Mouse (Mus musculus): ENCODE data around the gene Fez1. TPM values are rescaled to one million over a fixed set of nuclear protein-coding genes. Genes with fewer than 3 reads are reported as not detected.

The Fez1 gene
- polyA plus RNA-seq, 1 experiment: 330 TPM

DNA sequence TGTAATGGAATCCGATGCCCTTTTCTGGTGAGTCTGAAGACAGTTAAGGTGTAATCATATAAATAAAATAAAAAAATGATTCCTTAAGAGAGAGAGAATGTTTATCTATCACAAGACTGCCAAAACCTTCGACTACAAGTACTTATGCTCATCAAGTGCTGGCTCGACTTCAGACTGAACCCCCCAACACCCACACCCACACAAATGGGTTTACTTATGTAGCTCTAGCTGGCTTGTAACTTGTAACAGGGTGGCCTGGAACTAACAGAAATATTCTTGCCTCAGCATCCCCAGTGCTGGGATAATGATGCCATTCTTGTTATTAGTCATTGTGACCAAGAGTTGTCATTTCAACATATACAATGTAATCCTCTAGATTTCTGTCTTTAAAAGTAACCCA lies 17.7 kb upstream of the Fez1 start:
- no peaks in the 10 kb centered on the region for H3K4me1 ChIP-seq (ENCODE audit: control insufficient read depth, insufficient read depth, low read length)

DNA sequence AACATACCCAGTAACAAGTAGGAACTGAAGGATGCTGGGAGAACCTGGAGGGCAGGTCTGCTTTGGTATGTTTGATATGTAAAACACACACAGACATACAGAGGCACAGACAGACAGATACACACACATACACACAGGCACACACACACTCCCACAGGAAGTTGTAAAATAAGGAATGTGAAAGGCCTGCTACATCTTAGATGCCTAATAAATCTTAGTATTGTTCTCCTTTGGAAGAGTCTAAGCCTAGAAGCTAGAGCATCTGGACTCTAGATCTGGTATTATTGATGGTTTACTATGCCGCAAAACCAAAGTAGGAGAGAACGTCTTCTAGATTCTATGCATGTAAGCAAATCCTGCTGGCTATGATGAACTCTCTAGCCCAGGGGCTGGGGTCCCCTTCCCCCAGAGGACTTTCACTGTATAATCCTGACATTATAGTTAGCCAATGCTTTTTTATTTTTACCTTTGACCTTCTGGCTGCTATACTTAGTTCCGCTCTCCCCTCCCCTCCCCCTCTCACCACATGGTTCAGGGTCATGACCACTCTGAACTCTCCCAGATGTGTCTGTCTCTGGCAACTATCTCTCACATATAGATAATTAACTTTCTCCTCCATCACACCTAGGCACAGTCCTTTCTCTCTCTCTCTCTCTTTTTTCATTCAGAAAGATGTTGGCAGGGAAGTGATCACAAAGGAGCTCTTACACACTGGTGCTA lies 16.2 kb upstream of the Fez1 start:
- no peak overlapping the region for H3K27ac ChIP-seq (ENCODE audit: insufficient read depth, low read length)
- no peak overlapping the region for H3K4me3 ChIP-seq (ENCODE audit: insufficient read depth, low read length)
- no peaks in the 10 kb centered on the region for H3K4me1 ChIP-seq (ENCODE audit: control insufficient read depth, insufficient read depth, low read length)
- no peak for TF ChIP-seq CTCF (IDR thresholded peaks at IDR 0.05; ENCODE audit: extremely low read depth, insufficient read depth, low read length)
- no peak for TF ChIP-seq POLR2A (IDR thresholded peaks at IDR 0.05; ENCODE audit: extremely low read depth, insufficient read depth, low read length)

More for the DNA sequence above, 17.7 kb upstream of the Fez1 start:
- Histone ChIP-seq H3K4me3 (ENCODE audit: insufficient read depth, low read length) (no peak overlapping the region), H3K27ac (ENCODE audit: insufficient read depth, low read length) (no peak overlapping the region)
- TF ChIP-seq POLR2A (IDR thresholded peaks at IDR 0.05; ENCODE audit: extremely low read depth, insufficient read depth, low read length) (no peak), CTCF (IDR thresholded peaks at IDR 0.05; ENCODE audit: extremely low read depth, insufficient read depth, low read length) (no peak)

DNA sequence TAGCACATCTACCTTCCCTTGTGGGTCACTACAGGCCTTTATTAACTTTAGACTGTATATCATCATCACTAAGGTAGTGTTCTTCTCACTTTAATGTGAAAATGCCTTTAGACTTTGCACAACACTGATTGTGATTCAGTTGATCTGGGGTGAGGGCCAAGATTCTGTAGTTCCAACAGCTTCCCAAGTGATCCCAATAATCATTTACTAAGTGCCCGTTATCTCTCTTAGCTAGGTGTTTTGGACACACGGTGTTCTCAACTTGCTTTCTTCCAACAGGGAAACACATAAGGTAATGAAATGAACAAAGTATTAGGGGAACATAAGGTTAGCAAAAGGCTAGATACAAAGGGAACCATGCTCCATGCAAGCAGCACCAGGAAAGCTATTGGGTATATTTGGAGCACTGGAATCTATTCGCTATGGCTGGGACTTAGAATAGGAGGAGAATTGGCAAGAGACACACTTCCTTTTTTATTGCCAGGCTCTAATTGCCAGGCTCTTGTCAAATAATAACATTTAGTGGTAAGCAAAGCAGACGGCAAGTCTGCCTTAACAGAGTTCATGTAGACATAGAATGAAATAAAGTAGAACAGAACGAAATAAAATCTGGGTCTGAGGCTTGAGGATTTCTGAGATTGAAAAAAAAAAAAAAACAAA lies 13.4 kb upstream of the Fez1 start:
- no peak overlapping the region for H3K4me3 ChIP-seq (ENCODE audit: insufficient read depth, low read length)
- no peak overlapping the region for H3K27ac ChIP-seq (ENCODE audit: insufficient read depth, low read length)
- TF ChIP-seq CTCF (IDR thresholded peaks at IDR 0.05; ENCODE audit: extremely low read depth, insufficient read depth, low read length) (no peak), POLR2A (IDR thresholded peaks at IDR 0.05; ENCODE audit: extremely low read depth, insufficient read depth, low read length) (no peak)
- H3K4me1 ChIP-seq (ENCODE audit: control insufficient read depth, insufficient read depth, low read length): no peaks in the 10 kb centered on the region

DNA sequence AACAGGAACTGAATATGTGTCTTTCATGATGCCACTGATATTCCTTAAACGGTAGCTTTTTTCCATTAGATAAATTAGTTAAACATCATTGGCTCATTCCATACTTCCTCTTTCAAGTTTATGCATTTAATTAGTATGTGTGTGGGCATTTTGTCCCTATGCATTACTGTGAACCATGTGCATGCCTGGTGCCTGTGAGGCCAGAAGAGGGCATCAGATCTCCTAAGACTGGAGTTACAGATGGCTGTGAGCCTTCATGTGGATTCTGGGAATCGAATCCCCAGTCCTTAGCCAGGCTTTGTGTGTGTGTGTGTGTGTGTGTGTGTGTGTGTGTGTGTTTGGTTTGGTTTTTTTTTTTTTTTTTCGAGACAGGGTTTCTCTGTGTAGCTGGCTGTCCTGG lies 7.2 kb upstream of the Fez1 start:
- H3K4me3 ChIP-seq (ENCODE audit: insufficient read depth, low read length): no peak overlapping the region
- TF ChIP-seq CTCF (IDR thresholded peaks at IDR 0.05; ENCODE audit: extremely low read depth, insufficient read depth, low read length) (0 out of 2 replicates have a peak, but pooled peaks have one; percentile 12), POLR2A (IDR thresholded peaks at IDR 0.05; ENCODE audit: extremely low read depth, insufficient read depth, low read length) (no peak)
- no peaks in the 10 kb centered on the region for H3K4me1 ChIP-seq (ENCODE audit: control insufficient read depth, insufficient read depth, low read length)
- H3K27ac ChIP-seq (ENCODE audit: insufficient read depth, low read length): no peak overlapping the region

DNA sequence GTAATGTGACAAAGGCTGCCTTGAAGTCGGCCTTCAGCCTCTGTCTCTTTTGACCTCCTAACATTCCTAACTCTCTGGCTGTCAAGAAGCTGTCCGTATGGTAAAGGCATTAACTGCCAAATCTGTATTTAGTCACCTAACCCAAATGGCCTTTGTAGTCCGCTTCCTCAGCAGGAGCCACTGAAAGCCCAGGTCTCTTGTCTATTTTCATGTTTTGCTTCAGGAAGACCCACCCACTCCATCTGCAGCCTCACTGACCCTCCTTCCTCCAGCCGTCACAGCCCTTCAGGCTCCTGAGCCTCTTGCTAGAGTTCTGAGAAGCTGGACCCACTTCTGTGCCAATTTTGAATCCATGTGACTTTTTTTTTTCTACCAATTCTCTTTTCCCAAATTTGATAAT lies 2.8 kb upstream of the Fez1 start:
- H3K4me1 ChIP-seq (ENCODE audit: control insufficient read depth, insufficient read depth, low read length): peaks cover 12% of the 10 kb centered on the region
- no peak for TF ChIP-seq POLR2A (IDR thresholded peaks at IDR 0.05; ENCODE audit: extremely low read depth, insufficient read depth, low read length)
- TF ChIP-seq CTCF (IDR thresholded peaks at IDR 0.05; ENCODE audit: extremely low read depth, insufficient read depth, low read length): no peak
- H3K4me3 ChIP-seq (ENCODE audit: insufficient read depth, low read length): no peak overlapping the region
- no peak overlapping the region for H3K27ac ChIP-seq (ENCODE audit: insufficient read depth, low read length)

DNA sequence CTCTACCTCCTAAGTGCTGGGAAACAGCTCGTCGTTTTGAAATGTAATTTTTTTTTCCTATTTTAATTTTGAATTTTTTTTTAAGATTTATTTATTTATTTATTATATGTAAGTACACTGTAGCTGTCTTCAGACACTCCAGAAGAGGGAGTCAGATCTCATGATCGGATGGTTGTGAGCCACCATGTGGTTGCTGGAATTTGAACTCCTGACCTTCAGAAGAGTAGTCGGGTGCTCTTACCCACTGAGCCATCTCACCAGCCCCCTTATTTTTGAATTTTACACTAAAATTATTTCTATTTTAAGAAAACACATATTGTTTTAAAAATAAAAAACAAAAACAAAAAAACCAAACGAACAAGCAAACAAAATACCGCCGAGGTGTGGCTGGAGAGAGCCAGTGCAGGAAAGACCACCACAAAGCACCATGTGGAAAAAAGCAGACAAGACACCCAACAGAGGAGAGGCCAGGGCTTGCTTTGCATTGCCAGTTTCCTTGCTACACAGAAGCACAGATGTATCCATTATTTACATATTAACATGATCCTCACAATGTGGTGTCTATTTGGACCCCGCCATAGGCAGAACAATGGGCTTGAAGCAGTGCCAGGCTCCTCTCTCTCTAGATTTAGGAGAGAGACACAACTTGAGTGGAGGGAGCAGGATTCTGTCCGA lies 558 bp upstream of the Fez1 start:
- H3K4me1 ChIP-seq (ENCODE audit: control insufficient read depth, insufficient read depth, low read length): peaks cover 12% of the 10 kb centered on the region
- 0 out of 2 replicates have a peak overlapping the region, but pooled peaks have one; percentile 63 for H3K27ac ChIP-seq (ENCODE audit: insufficient read depth, low read length)
- H3K4me3 ChIP-seq (ENCODE audit: insufficient read depth, low read length): no peak overlapping the region; the same call in 1 of the 2 replicates
- TF ChIP-seq CTCF (IDR thresholded peaks at IDR 0.05; ENCODE audit: extremely low read depth, insufficient read depth, low read length): no peak
- TF ChIP-seq POLR2A (IDR thresholded peaks at IDR 0.05; ENCODE audit: extremely low read depth, insufficient read depth, low read length): no peak

DNA sequence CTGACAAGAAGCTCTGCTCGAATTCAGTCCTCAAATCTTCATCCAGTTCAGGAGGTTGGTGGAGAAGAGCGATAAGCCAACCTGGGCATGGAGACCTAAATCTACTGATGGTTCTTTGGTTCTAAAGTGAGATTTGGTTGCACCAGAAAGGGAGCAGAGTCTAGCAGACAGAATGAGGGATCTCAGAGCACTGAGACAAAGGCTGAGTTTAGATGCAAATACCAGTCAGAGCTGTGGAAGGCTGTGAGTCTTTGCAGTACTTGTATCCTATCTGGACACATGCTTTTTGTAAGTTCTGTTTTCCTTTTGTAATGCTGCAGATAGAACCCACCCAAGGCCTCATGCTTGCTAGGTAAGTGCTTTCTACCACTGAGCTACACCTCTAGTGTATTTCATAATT lies 360 bp downstream of the Fez1 start:
- H3K4me3 ChIP-seq (ENCODE audit: insufficient read depth, low read length): no peak overlapping the region
- H3K27ac ChIP-seq (ENCODE audit: insufficient read depth, low read length): peak overlapping the region; percentile 88
- H3K4me1 ChIP-seq (ENCODE audit: control insufficient read depth, insufficient read depth, low read length): peaks cover 12% of the 10 kb centered on the region
- no peak for TF ChIP-seq POLR2A (IDR thresholded peaks at IDR 0.05; ENCODE audit: extremely low read depth, insufficient read depth, low read length)
- TF ChIP-seq CTCF (IDR thresholded peaks at IDR 0.05; ENCODE audit: extremely low read depth, insufficient read depth, low read length): no peak

DNA sequence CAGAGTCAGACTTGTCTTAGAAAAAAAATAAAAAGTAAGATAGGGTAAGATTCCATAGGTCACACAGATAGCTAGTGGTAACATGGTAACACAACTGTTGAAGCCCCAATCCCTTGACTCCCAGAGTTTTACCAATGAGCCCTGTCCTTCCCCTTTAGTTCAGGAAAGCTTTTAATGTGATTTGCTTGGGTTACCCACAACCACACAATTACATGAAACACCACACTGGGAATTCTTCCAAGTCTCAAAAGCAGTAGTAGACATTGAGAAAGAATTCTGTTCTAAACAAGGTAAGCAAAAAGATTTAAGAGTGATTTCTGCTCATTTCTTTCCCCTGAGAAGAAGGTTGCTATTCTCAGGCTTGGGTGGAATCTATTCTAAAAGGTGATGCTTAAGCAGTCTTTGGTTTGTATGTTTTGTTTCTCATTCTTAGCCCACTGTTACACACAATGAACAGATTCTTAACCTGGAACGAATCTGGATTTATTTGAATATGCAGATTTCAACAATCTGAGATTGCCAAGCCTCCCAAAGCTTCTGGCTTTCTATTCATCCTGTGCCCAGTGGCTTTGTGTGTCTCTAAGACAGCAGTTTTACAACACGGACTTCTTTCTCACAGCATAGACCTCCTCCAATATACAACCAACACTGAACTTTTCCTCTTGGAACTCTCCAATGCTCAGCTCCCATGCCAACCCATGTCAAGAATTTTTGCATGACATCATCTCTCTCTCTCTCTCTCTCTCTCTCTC lies 5.1 kb downstream of the Fez1 start:
- Histone ChIP-seq H3K4me1 (ENCODE audit: control insufficient read depth, insufficient read depth, low read length) (peaks cover 9% of the 10 kb centered on the region), H3K4me3 (ENCODE audit: insufficient read depth, low read length) (no peak overlapping the region), H3K27ac (ENCODE audit: insufficient read depth, low read length) (no peak overlapping the region)
- no peak for TF ChIP-seq CTCF (IDR thresholded peaks at IDR 0.05; ENCODE audit: extremely low read depth, insufficient read depth, low read length)
- TF ChIP-seq POLR2A (IDR thresholded peaks at IDR 0.05; ENCODE audit: extremely low read depth, insufficient read depth, low read length): no peak

DNA sequence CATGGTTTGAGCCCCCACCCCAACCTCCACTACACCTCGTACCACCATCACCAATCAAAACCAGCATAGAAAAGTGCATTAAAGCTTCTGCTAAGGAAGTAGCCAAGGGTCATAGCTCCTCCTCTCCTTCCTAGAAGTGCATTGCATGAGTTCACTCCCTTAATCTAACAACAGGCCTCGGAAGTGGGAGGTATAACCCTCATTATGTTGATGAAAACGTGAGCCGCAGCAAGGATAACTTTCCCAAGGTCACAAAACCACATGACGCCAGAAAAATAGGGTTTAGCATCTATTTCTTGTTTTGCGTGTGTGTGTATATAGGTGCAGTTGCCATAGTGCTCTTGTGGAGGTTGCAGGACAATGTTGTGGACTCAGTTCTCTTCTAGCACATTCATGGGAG lies 9.7 kb downstream of the Fez1 start:
- TF ChIP-seq POLR2A (IDR thresholded peaks at IDR 0.05; ENCODE audit: extremely low read depth, insufficient read depth, low read length) (no peak), CTCF (IDR thresholded peaks at IDR 0.05; ENCODE audit: extremely low read depth, insufficient read depth, low read length) (no peak)
- Histone ChIP-seq H3K4me3 (ENCODE audit: insufficient read depth, low read length) (no peak overlapping the region), H3K27ac (ENCODE audit: insufficient read depth, low read length) (no peak overlapping the region), H3K4me1 (ENCODE audit: control insufficient read depth, insufficient read depth, low read length) (peaks cover 4% of the 10 kb centered on the region)

Measured in cortical plate, adult 2 months (tissue).